Mouse (Mus musculus) stomach, postnatal 0 days (tissue): ENCODE measurements around the gene Arhgap29.

Experiments used
- CTCF ChIP-seq: IDR thresholded peaks from 2 replicates; pipeline ENCODE4 v1.5.1; 2016; ENCODE audit warnings: antibody characterized with exemption, low read depth, mild to moderate bottlenecking, moderate library complexity
- EP300 ChIP-seq: optimal IDR thresholded peaks from 2 replicates; pipeline ENCODE3; 2016; ENCODE audit warnings: antibody characterized with exemption

DNA sequence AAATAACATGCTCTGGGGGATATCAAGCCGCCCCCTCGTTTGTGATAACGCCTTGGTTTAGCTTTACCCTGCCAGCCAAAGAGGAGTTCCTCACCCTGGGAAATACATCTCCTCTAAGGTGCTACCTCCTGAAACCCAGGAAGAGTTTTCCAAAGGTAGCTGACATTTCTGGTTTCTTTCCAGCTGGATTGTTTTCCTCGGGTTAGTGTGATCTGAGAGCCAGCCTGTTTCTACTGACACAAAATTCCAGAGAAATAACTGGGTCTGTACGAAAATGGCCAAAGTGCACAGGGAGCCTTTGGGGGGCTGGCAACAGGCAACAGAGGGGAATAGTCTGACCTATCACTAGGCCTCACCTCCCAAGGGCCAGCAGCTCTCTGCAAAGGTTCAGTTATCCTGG lies 81.9 kb downstream of the Arhgap29 start:
- TF ChIP-seq CTCF = no peak
- TF ChIP-seq EP300 = no peak
